Mouse (Mus musculus) forebrain, postnatal 0 days (tissue): ENCODE data around the gene Grip1. TPM values are rescaled to one million over a fixed set of nuclear protein-coding genes. Genes with fewer than 3 reads are reported as not detected.

Source experiments
- ATAC-seq: fragments of 200-750 bp; cut with Nextera tagmentation; 2 replicates; pipeline ENCODE4 v1.8.0; 2017; ENCODE audit warnings: mild to moderate bottlenecking, moderate library complexity
- DNase-seq: peaks from one replicate; pipeline ENCODE4 v3.0.0-alpha.2; 2015
- H3K27ac ChIP-seq: fragments of 300-500 bp; sonication (generic); 2 replicates; pipeline ENCODE4 v1.5.1; 2014; ENCODE audit warnings: low read depth, mild to moderate bottlenecking, antibody characterized with exemption, low read length, moderate library complexity, mixed read lengths
- H3K27me3 ChIP-seq: fragments of 300-500 bp; sonication (generic); 2 replicates; pipeline ENCODE4 v1.6.1; 2014; ENCODE audit warnings: mild to moderate bottlenecking, low read length, mixed read lengths; ENCODE audit not compliant: insufficient read depth
- H3K36me3 ChIP-seq: fragments of 300-500 bp; sonication (generic); 2 replicates; pipeline ENCODE4 v1.6.1; 2014; ENCODE audit warnings: mild to moderate bottlenecking, moderate library complexity; ENCODE audit not compliant: insufficient read depth
- H3K4me1 ChIP-seq: fragments of 300-500 bp; sonication (generic); 2 replicates; pipeline ENCODE4 v1.6.1; 2014; ENCODE audit warnings: antibody characterized with exemption; ENCODE audit not compliant: insufficient read depth
- H3K4me2 ChIP-seq: fragments of 300-500 bp; sonication (generic); 2 replicates; pipeline ENCODE4 v1.6.1; 2014; ENCODE audit warnings: low read depth, mild to moderate bottlenecking, moderate library complexity
- H3K4me3 ChIP-seq: fragments of 300-500 bp; sonication (generic); 2 replicates; pipeline ENCODE4 v1.5.1; 2014; ENCODE audit warnings: low read depth, low read length, mixed read lengths
- H3K9ac ChIP-seq: fragments of 300-500 bp; sonication (generic); 2 replicates; pipeline ENCODE4 v1.6.1; 2014; ENCODE audit warnings: mild to moderate bottlenecking
- H3K9me3 ChIP-seq: fragments of 300-500 bp; sonication (generic); 2 replicates; pipeline ENCODE4 v1.6.1; 2016; ENCODE audit warnings: low read length
- CTCF ChIP-seq: sonication (generic); IDR thresholded peaks from 2 replicates; pipeline ENCODE4 v1.5.1; 2016; ENCODE audit warnings: antibody characterized with exemption, control low read depth, low read depth
- WGBS: fragments of 180-500 bp; shearing (Covaris S2); extraction: QIAGEN DNeasy Blood & Tissue Kit; methylation state at CpG from one replicate; pipeline ENCODE4 v1.1.7; 2014; 5-methylcytosine and 5-hydroxymethylcytosine counted together
- polyA plus RNA-seq: library from polyadenylated mRNA; unstranded; fragments of >200 nt; fragmentation: Nextera tagmentation; extraction: Ambion mirVana; gene quantifications from 2 replicates; pipeline ENCODE4 v1.2.1, GENCODE M21; 2015
- total RNA-seq: library from RNA; depleted of rRNA; stranded (reverse); fragments of >200 nt; gene quantifications from 2 replicates; pipeline ENCODE4 v1.2.3, GENCODE M21; 2014; rRNA removed

Gene Grip1
- total RNA-seq (34.2 and 34.5 TPM in 2 replicates), polyA plus RNA-seq (11.4 and 14.8 TPM in 2 replicates)

DNA sequence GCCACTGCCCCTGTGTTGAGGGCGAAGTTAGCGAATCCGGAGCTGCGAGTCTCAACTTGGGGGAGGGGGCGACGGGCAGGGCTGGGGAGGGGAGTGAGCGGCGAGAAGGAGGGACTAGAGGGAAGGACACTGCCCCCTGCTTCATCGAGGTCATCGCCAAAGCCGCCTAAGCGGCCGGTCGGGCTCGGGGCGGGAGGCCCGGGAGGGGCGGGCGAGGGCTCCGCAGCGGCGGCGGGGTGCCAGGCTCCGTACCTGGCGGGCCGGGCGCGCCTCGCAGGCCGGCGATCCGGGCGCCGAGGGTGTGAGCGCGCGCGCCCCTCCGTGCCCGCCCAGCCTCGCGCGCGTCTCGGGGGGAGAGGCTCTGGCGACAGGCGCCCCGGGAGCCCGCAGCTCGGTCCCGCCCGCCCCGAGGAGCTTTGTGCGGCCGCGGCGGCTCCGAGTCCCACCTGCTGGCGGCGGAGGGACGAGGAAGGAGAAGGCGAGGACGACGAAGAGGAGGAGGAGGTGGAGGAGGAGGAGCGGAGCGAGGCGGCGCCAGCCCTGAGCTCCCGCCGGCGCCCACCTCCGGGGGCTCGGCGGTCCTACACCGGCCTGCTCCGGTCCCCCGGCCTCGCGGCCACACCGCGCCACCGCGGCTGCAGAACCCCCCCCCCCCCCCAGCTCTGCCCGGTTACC is at the start of gene Grip1:
Gene Grip1, plus strand, starts transcription at position 400 of the 675 bp plus-strand sequence.
- ATAC-seq: peak; percentile 90
- DNase-seq: peak; percentile 73
- Histone ChIP-seq H3K4me3 (peak within 1 kb of the TSS; percentile 82), H3K36me3 (no peaks in the 10 kb centered on the region), H3K4me2 (peak within 1 kb of the TSS; percentile 90), H3K27me3 (no peaks in the 10 kb centered on the region), H3K27ac (peak within 1 kb of the TSS; percentile 88), H3K9ac (peak within 1 kb of the TSS; percentile 76), H3K9me3 (no peaks in the 10 kb centered on the region), H3K4me1 (no peaks in the 10 kb centered on the region; the same call in 1 of the 2 replicates)
- peak; percentile 51 for TF ChIP-seq CTCF
- WGBS: 6% methylated on average over 63 of the region's 84 CpGs

DNA sequence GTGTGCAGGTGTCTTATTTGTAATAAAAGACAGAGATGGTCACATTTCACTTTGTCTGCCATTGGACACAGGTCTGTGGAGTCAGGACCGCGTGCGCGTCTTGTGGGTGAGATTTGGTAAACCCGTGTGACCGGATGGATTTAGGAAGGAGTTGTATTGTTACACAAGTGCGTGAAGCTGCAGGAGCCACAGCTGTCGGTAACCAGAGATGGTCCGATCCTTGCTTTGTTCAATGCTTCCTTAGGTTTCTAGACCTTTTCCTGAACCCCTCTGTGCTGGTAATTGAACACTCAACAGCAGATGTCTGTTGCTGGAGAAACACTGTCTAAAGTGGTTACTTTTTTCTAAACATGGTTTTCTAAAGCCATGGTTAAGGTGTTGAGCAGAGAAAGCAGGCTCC is 48.5 kb upstream of the Grip1 start:
- Histone ChIP-seq H3K9me3 (no peaks in the 10 kb centered on the region), H3K4me1 (no peaks in the 10 kb centered on the region), H3K4me3 (no peak overlapping the region), H3K9ac (no peak overlapping the region), H3K27me3 (no peaks in the 10 kb centered on the region), H3K36me3 (no peaks in the 10 kb centered on the region), H3K4me2 (no peak overlapping the region), H3K27ac (no peak overlapping the region)
- WGBS: 95% methylated on average over 9 of the region's 9 CpGs
- DNase-seq (no peak), ATAC-seq (no peak)
- TF ChIP-seq CTCF: no peak

DNA sequence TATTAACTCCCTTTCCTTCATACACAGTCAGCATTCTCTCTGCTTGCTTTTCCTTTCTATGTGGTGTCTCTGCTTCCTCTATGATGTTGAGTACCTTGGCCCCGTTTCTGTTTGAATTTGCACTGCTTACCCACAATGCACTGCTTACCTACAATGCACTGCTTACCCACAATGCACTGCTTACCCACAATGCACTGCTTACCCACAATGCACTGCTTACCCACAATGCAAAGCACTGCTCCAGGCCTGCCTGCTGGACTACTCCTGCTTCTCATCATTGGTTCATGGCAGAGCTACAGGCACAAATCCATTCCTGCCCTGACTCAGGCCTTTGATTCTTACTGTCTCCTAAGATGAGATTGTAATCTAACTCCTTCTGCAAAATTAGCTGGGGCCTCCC is 48.0 kb upstream of the Grip1 start:
- no peak overlapping the region for H3K4me2 ChIP-seq
- no peaks in the 10 kb centered on the region for H3K36me3 ChIP-seq
- H3K27me3 ChIP-seq: no peaks in the 10 kb centered on the region
- WGBS: 82% methylated on average over 1 of the region's 1 CpGs
- no peaks in the 10 kb centered on the region for H3K4me1 ChIP-seq
- no peaks in the 10 kb centered on the region for H3K9me3 ChIP-seq
- DNase-seq (no peak), ATAC-seq (no peak)
- no peak overlapping the region for H3K9ac ChIP-seq
- no peak for TF ChIP-seq CTCF
- no peak overlapping the region for H3K27ac ChIP-seq
- H3K4me3 ChIP-seq: no peak overlapping the region

DNA sequence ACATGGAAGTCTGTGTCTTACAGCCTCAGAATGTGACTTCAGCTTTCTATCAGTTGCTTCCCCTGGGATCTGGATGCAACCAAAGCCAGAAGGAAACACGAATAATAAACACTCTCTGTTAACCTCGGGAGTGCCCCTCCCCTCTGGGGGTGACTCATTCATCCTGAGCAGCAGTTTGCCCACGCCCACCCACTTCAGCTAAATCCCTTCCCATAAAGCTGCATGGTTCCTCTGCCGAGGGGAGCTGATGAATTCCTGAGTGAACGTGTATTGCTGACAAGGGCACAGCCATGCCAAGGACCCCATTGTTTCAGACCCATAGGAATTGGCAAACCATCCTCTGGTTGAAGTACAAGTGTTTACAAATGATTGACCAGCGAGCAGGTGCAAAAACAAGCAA is 45.3 kb upstream of the Grip1 start:
- Histone ChIP-seq H3K4me3 (no peak overlapping the region), H3K27me3 (no peaks in the 10 kb centered on the region), H3K36me3 (no peaks in the 10 kb centered on the region), H3K4me2 (no peak overlapping the region), H3K27ac (no peak overlapping the region), H3K9me3 (no peaks in the 10 kb centered on the region), H3K9ac (no peak overlapping the region), H3K4me1 (no peaks in the 10 kb centered on the region)
- DNase-seq: no peak
- ATAC-seq: peak; percentile 27; the same call in 1 of the 2 replicates
- no peak for TF ChIP-seq CTCF
- 13% methylated on average over 6 of the region's 6 CpGs for WGBS

DNA sequence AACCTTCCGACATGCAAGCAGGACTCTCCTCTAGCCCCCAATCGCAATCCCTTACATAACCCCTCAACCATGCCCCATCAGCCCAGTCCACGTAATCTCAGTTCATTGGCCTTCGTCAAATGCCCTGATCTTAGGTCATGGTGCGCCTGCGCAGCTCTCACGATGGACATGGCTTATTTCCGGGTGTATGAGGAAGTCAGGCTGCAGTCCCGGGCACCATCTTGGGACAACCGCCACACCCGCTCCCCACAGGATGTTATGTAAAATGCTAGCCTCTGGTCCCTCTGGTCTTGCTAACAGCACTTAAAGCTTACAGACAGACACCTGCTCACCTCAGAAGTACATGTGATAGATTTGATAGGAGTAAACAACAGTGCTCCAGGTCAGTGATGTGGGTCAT is 40.4 kb upstream of the Grip1 start:
- DNase-seq (no peak), ATAC-seq (no peak)
- Histone ChIP-seq H3K9me3 (no peaks in the 10 kb centered on the region), H3K36me3 (no peaks in the 10 kb centered on the region), H3K27ac (no peak overlapping the region), H3K9ac (no peak overlapping the region), H3K27me3 (no peaks in the 10 kb centered on the region), H3K4me2 (no peak overlapping the region), H3K4me3 (no peak overlapping the region), H3K4me1 (no peaks in the 10 kb centered on the region)
- WGBS: 97% methylated on average over 11 of the region's 11 CpGs
- TF ChIP-seq CTCF: no peak

DNA sequence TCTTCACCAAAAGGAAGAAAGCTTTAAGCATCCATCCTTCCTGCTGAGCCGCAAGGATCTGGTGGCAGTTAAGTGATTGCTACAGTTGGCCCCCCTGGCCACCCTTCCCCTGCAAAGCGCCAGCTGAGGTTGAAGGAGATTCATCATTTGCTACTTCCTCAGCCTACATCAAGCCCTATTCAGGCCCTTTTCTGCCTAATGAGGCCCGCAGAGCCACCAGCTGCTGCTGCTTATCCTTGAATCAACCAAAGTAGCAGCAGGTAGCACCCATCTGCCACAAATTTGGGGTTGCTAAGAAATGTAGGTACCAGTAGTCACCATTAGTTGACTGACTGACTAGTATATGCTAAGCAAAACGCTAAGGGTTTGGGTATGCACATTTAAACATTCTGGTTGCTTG is 38.5 kb upstream of the Grip1 start:
- ATAC-seq: no peak

DNA sequence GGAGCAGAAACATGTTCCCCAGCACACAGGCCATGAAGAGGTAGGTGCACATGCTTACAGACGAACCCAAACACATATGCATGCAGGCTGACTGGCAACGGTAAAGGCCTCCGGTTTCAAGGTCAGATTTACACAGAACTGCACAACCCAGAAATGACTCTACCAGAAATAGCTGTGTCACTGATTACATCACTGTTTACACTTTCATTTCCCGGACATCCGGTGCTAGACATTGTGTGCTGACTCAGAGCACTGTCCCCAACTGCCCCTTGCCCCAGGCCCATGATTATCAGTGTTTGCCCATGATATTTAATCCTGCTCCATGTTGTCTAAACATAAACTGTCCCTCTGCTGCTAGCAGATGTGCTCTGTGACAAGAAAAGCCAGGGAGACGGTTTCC is 32.2 kb upstream of the Grip1 start:
- H3K36me3 ChIP-seq: no peaks in the 10 kb centered on the region
- DNase-seq (no peak), ATAC-seq (no peak)
- no peaks in the 10 kb centered on the region for H3K4me1 ChIP-seq
- no peaks in the 10 kb centered on the region for H3K9me3 ChIP-seq
- H3K4me3 ChIP-seq: no peak overlapping the region
- H3K4me2 ChIP-seq: no peak overlapping the region
- TF ChIP-seq CTCF: no peak
- 76% methylated on average over 6 of the region's 6 CpGs for WGBS
- H3K27ac ChIP-seq: no peak overlapping the region
- no peaks in the 10 kb centered on the region for H3K27me3 ChIP-seq
- no peak overlapping the region for H3K9ac ChIP-seq

More for the DNA sequence above, 38.5 kb upstream of the Grip1 start:
- Histone ChIP-seq H3K4me1 (no peaks in the 10 kb centered on the region), H3K36me3 (no peaks in the 10 kb centered on the region), H3K4me2 (no peak overlapping the region), H3K27me3 (no peaks in the 10 kb centered on the region), H3K27ac (no peak overlapping the region), H3K9me3 (no peaks in the 10 kb centered on the region), H3K9ac (no peak overlapping the region), H3K4me3 (no peak overlapping the region)
- WGBS: 78% methylated on average over 4 of the region's 4 CpGs
- DNase-seq: no peak
- TF ChIP-seq CTCF: no peak
